8 mouse cellular contexts compared by ENCODE assay signal in the genomic region with DNA sequence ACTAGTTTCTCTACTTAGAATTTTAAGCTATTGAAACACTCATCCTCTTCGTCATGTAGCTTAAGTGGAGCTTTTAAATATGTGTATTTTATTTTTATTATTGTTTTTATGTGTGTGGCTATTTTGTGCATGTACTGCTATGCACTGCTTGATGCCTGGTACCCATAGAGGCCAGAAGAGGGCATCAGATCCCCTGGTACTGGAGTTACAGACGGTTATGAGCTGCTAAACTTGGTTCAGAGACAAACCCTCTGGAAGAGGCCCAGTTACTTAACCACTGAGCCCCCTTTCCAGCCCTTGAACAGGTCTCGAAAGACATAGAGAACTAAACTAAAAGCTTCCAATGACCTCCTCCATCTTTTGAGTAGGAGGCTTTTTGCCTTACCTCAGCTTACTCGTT. TPM values are rescaled to one million over a fixed set of nuclear protein-coding genes. Genes with fewer than 3 reads are reported as not detected.
DNase-seq lines count a peak whose midpoint lies in the region; ATAC-seq and TF ChIP-seq lines count a peak whose summit lies in the region.

No protein-coding gene starts in this region.

- no peak overlapping the region for H3K27ac ChIP-seq in forebrain, embryonic 16.5 days (ENCODE audit: low read length)
- H3K27ac ChIP-seq in forebrain, embryonic 12.5 days, result no peak overlapping the region
- H3K27ac ChIP-seq in spleen, adult 2 months (ENCODE audit: insufficient read depth, low read length), result no peak overlapping the region
- no peak overlapping the region for H3K27ac ChIP-seq in kidney, embryonic 15.5 days

- H3K4me2 ChIP-seq in forebrain, embryonic 16.5 days (ENCODE audit: low read length), result no peak overlapping the region
- H3K4me2 ChIP-seq in forebrain, embryonic 12.5 days, result no peak overlapping the region
- H3K4me2 ChIP-seq in kidney, embryonic 15.5 days, result no peak overlapping the region

- DNase-seq in spleen, adult 2 months (ENCODE audit: low read depth in 1 of 2, low spot score in 2 of 2), result no peak
- no peak for DNase-seq in spleen, adult 12 weeks (ENCODE audit: low spot score)
- peak; percentile 14 for DNase-seq in thymus, postnatal 25 days
- no peak for DNase-seq in layer of hippocampus, adult 9-11 months
- DNase-seq in ovary, postnatal 10 days (ENCODE audit: low spot score), result no peak

- no peaks in the 10 kb centered on the region; the same call in 1 of the 2 replicates for H3K4me1 ChIP-seq in forebrain, embryonic 16.5 days (replicated peaks; ENCODE audit: control insufficient read depth, insufficient read depth, low read length)
- H3K4me1 ChIP-seq in forebrain, embryonic 12.5 days, result no peaks in the 10 kb centered on the region
- no peaks in the 10 kb centered on the region for H3K4me1 ChIP-seq in spleen, adult 2 months (ENCODE audit: control insufficient read depth, insufficient read depth, insufficient read length)
- peaks cover 7% of the 10 kb centered on the region; the same call in 1 of the 2 replicates for H3K4me1 ChIP-seq in kidney, embryonic 15.5 days

- peak; percentile 49 for ATAC-seq in forebrain, embryonic 16.5 days
- ATAC-seq in forebrain, embryonic 12.5 days (ENCODE audit: low FRiP score), result no peak
- ATAC-seq in kidney, embryonic 15.5 days (replicated peaks; ENCODE audit: low FRiP score), result 0 out of 2 replicates have a peak, but pooled peaks have one; percentile 52

- H3K9me3 ChIP-seq in forebrain, embryonic 16.5 days (ENCODE audit: control insufficient read depth, low read length), result no peaks in the 10 kb centered on the region
- no peaks in the 10 kb centered on the region for H3K9me3 ChIP-seq in forebrain, embryonic 12.5 days
- no peaks in the 10 kb centered on the region for H3K9me3 ChIP-seq in kidney, embryonic 15.5 days (replicated peaks)

- H3K27me3 ChIP-seq in forebrain, embryonic 16.5 days (replicated peaks; ENCODE audit: control insufficient read depth, insufficient read depth, low read length), result no peaks in the 10 kb centered on the region
- no peaks in the 10 kb centered on the region for H3K27me3 ChIP-seq in forebrain, embryonic 12.5 days
- H3K27me3 ChIP-seq in spleen, adult 2 months (ENCODE audit: control insufficient read depth, insufficient read depth, low read length), result no peaks in the 10 kb centered on the region
- H3K27me3 ChIP-seq in kidney, embryonic 15.5 days, result no peaks in the 10 kb centered on the region

- no peak for TF ChIP-seq POLR2A in spleen, adult 2 months (IDR thresholded peaks at IDR 0.05; ENCODE audit: low read depth, low read length)

- 66% methylated on average over 4 of the region's 4 CpGs for WGBS in forebrain, embryonic 16.5 days
- 61% methylated on average over 4 of the region's 4 CpGs for WGBS in forebrain, embryonic 12.5 days
- 59% methylated on average over 4 of the region's 4 CpGs for WGBS in spleen, adult 2 months
- WGBS in kidney, embryonic 15.5 days, result 71% methylated on average over 4 of the region's 4 CpGs

- H3K9ac ChIP-seq in forebrain, embryonic 16.5 days (replicated peaks; ENCODE audit: low read depth, low read length), result no peak overlapping the region
- H3K9ac ChIP-seq in forebrain, embryonic 12.5 days, result no peak overlapping the region
- H3K9ac ChIP-seq in kidney, embryonic 15.5 days, result no peak overlapping the region

- H3K4me3 ChIP-seq in forebrain, embryonic 16.5 days (replicated peaks; ENCODE audit: low read length), result no peak overlapping the region
- H3K4me3 ChIP-seq in forebrain, embryonic 12.5 days (replicated peaks), result no peak overlapping the region
- no peak overlapping the region for H3K4me3 ChIP-seq in spleen, adult 2 months (ENCODE audit: extremely low read depth, insufficient read depth, insufficient read length)
- no peak overlapping the region for H3K4me3 ChIP-seq in kidney, embryonic 15.5 days (replicated peaks)

- no peaks in the 10 kb centered on the region for H3K36me3 ChIP-seq in forebrain, embryonic 16.5 days (ENCODE audit: control insufficient read depth, insufficient read depth)
- no peaks in the 10 kb centered on the region for H3K36me3 ChIP-seq in forebrain, embryonic 12.5 days (replicated peaks)
- no peaks in the 10 kb centered on the region for H3K36me3 ChIP-seq in spleen, adult 2 months (ENCODE audit: control insufficient read depth, insufficient read depth, low read length)
- H3K36me3 ChIP-seq in kidney, embryonic 15.5 days, result peaks cover 16% of the 10 kb centered on the region

- peak; percentile 11; the same call in 1 of the 2 replicates for TF ChIP-seq CTCF in spleen, adult 2 months (IDR thresholded peaks at IDR 0.05; ENCODE audit: extremely low read depth, insufficient read depth, insufficient read length, insufficient replicate concordance)

RNA-seq across cellular contexts. Expression of a gene that starts 30.0 kb away (rescaled TPM):
- polyA plus RNA-seq in forebrain, embryonic 16.5 days (2015; fragmentation: Nextera tagmentation; extraction: Ambion mirVana), result 149 and 159 TPM in 2 replicates
- 84.4 and 85.9 TPM in 2 replicates for polyA plus RNA-seq in forebrain, embryonic 12.5 days (2016; fragmentation: Nextera tagmentation; extraction: Ambion mirVana)
- polyA plus RNA-seq in spleen, adult 2 months (2012; rRNA removed), result 26.8 and 28.0 TPM in 2 replicates
- polyA plus RNA-seq in kidney, embryonic 15.5 days (2015; fragmentation: Nextera tagmentation; extraction: Ambion mirVana), result 114 and 119 TPM in 2 replicates
